Mouse (Mus musculus) small intestine, adult 2 months (tissue): Measurements from ENCODE around the gene Efhd1.

Source experiments
- CTCF ChIP-seq: fragments of 200-500 bp; IDR thresholded peaks from 2 replicates; pipeline ENCODE4 v1.5.1; 2012; ENCODE audit warnings: low read depth, mild to moderate bottlenecking, control low read depth, inconsistent platforms, low read length, moderate library complexity, mixed read lengths; ENCODE audit not compliant: insufficient replicate concordance, insufficient read length; ENCODE audit errors: extremely low read depth
- POLR2A ChIP-seq: fragments of 200-500 bp; IDR thresholded peaks from 2 replicates; pipeline ENCODE4 v1.6.1; 2012; ENCODE audit warnings: low read depth, mild to moderate bottlenecking, control low read depth, inconsistent platforms, low read length, moderate library complexity

DNA sequence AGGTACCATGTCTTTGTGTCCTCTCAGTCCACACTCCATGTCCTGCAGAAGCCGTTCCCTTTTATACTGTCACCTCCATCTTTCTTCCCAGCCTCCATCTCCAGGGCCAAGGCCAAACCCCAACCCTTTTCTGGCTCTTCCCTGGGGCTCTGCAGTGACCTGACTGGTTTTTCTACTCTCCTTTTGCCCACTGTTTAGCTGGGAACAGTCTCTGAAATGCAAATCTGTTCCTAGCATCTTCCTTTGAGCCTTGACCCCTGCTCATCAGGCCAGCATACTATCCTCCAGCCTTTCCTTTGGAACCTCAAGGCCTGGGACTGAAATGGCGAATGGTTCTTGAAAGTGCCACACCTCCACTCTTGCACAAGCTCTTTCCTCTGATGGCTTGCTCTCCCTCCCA, 49.0 kb downstream of the Efhd1 start:
- TF ChIP-seq CTCF (no peak), POLR2A (no peak)
